8 mouse cellular contexts compared by ENCODE assay signal in genomic region chr1:52816232-52816891, GRCm38 (mm10). TPM values are rescaled to one million over a fixed set of nuclear protein-coding genes. Genes with fewer than 3 reads are reported as not detected.
A peak's percentile ranks its signal among the peaks of the same experiment; 100 is the strongest.
DNase-seq lines count a peak whose midpoint lies in the region; ATAC-seq lines count a peak whose summit lies in the region.

No protein-coding gene starts in this region.

- H3K27me3 ChIP-seq in heart, embryonic 15.5 days: no peaks in the 10 kb centered on the region
- H3K27me3 ChIP-seq in limb, embryonic 13.5 days: no peaks in the 10 kb centered on the region
- no peaks in the 10 kb centered on the region for H3K27me3 ChIP-seq in neural tube, embryonic 14.5 days (ENCODE audit: control insufficient read depth, insufficient read depth, low read length)

- WGBS in heart, embryonic 15.5 days: 44% methylated on average over 13 of the region's 13 CpGs
- WGBS in limb, embryonic 13.5 days: 48% methylated on average over 13 of the region's 13 CpGs
- 63% methylated on average over 13 of the region's 13 CpGs for WGBS in neural tube, embryonic 14.5 days

- ATAC-seq in heart, embryonic 15.5 days (replicated peaks; ENCODE audit: insufficient number of reproducible peaks, insufficient read depth, low FRiP score, low read depth): no peak
- ATAC-seq in limb, embryonic 13.5 days (ENCODE audit: low FRiP score, low read depth): peak; percentile 9; the same call in 1 of the 2 replicates
- ATAC-seq in neural tube, embryonic 14.5 days (ENCODE audit: low read depth): peak; percentile 35

- H3K4me2 ChIP-seq in heart, embryonic 15.5 days: peak overlapping the region; percentile 90
- peak overlapping the region; percentile 79 for H3K4me2 ChIP-seq in limb, embryonic 13.5 days (replicated peaks)
- peak overlapping the region; percentile 66 for H3K4me2 ChIP-seq in neural tube, embryonic 14.5 days (ENCODE audit: low read depth, low read length)

- H3K36me3 ChIP-seq in heart, embryonic 15.5 days: no peaks in the 10 kb centered on the region
- no peaks in the 10 kb centered on the region for H3K36me3 ChIP-seq in limb, embryonic 13.5 days
- H3K36me3 ChIP-seq in neural tube, embryonic 14.5 days (ENCODE audit: control insufficient read depth, insufficient read depth, low read length): no peaks in the 10 kb centered on the region

- peak overlapping the region; percentile 81; the same call in 1 of the 2 replicates for H3K9ac ChIP-seq in heart, embryonic 15.5 days
- peak overlapping the region; percentile 89; the same call in 1 of the 2 replicates for H3K9ac ChIP-seq in limb, embryonic 13.5 days
- H3K9ac ChIP-seq in neural tube, embryonic 14.5 days (replicated peaks; ENCODE audit: low read depth, low read length): no peak overlapping the region

- H3K4me1 ChIP-seq in heart, embryonic 15.5 days (replicated peaks): peaks cover 12% of the 10 kb centered on the region
- H3K4me1 ChIP-seq in limb, embryonic 13.5 days: peaks cover 27% of the 10 kb centered on the region
- H3K4me1 ChIP-seq in neural tube, embryonic 14.5 days (ENCODE audit: control insufficient read depth, insufficient read depth, low read length): peaks cover 11% of the 10 kb centered on the region; the same call in 1 of the 2 replicates

- H3K27ac ChIP-seq in heart, embryonic 15.5 days: peak overlapping the region; percentile 86; the same call in 1 of the 2 replicates
- no peak overlapping the region for H3K27ac ChIP-seq in limb, embryonic 13.5 days
- H3K27ac ChIP-seq in neural tube, embryonic 14.5 days (ENCODE audit: low read depth, low read length): peak overlapping the region; percentile 81

- H3K4me3 ChIP-seq in heart, embryonic 15.5 days: peak overlapping the region; percentile 82
- peak overlapping the region; percentile 72 for H3K4me3 ChIP-seq in limb, embryonic 13.5 days
- H3K4me3 ChIP-seq in neural tube, embryonic 14.5 days (ENCODE audit: low read depth, low read length): peak overlapping the region; percentile 55

- DNase-seq in gastrocnemius, postnatal 10 days: peak; percentile 11
- no peak for DNase-seq in gastrocnemius, adult 8-10 months (ENCODE audit: low spot score in 2 of 2)
- peak; percentile 43 to 52 for DNase-seq in cerebellum, postnatal 14 days
- DNase-seq in layer of hippocampus, adult 9-11 months: no peak
- DNase-seq in left cerebral cortex, adult 8-10 months (ENCODE audit: low spot score in 2 of 2): no peak

- H3K9me3 ChIP-seq in heart, embryonic 15.5 days (replicated peaks): no peaks in the 10 kb centered on the region
- H3K9me3 ChIP-seq in limb, embryonic 13.5 days: no peaks in the 10 kb centered on the region
- no peaks in the 10 kb centered on the region for H3K9me3 ChIP-seq in neural tube, embryonic 14.5 days (ENCODE audit: control insufficient read depth, low read length)

RNA-seq across cellular contexts. Expression of gene Inpp1, which starts 1.1 kb away (rescaled TPM):
- total RNA-seq in gastrocnemius, postnatal 10 days (2021): 10 to 100 TPM in 1 of 2 experiments, 1 to 10 TPM in 1; 9.8 to 10.1 TPM
- 1 to 10 TPM; 4.4 to 7.6 (median 6.5) TPM for total RNA-seq in gastrocnemius, adult 8-10 months (2022)
- 15.4 and 20.7 TPM in 2 replicates for polyA plus RNA-seq in heart, embryonic 15.5 days (2015; fragmentation: Nextera tagmentation; extraction: Ambion mirVana)
- polyA plus RNA-seq in limb, embryonic 13.5 days (2015; fragmentation: Nextera tagmentation; extraction: Ambion mirVana): 23.6 and 27.7 TPM in 2 replicates
- 34.0 and 35.2 TPM in 2 replicates for polyA plus RNA-seq in neural tube, embryonic 14.5 days (2014; fragmentation: Nextera tagmentation; extraction: Ambion mirVana)
- total RNA-seq in left cerebral cortex, adult 8-10 months (2022): 10 to 100 TPM; 33.6 to 39.4 (median 38.0) TPM

RNA-seq across cellular contexts. Expression of gene Hibch, which starts 28.4 kb away (rescaled TPM):
- total RNA-seq in gastrocnemius, postnatal 10 days (2021): 10 to 100 TPM; 29.2 to 35.5 TPM
- 10 to 100 TPM; 33.8 to 38.1 (median 36.5) TPM for total RNA-seq in gastrocnemius, adult 8-10 months (2022)
- polyA plus RNA-seq in heart, embryonic 15.5 days (2015; fragmentation: Nextera tagmentation; extraction: Ambion mirVana): 26.9 and 31.3 TPM in 2 replicates
- polyA plus RNA-seq in limb, embryonic 13.5 days (2015; fragmentation: Nextera tagmentation; extraction: Ambion mirVana): 25.8 and 27.2 TPM in 2 replicates
- polyA plus RNA-seq in neural tube, embryonic 14.5 days (2014; fragmentation: Nextera tagmentation; extraction: Ambion mirVana): 31.5 and 33.0 TPM in 2 replicates
- 10 to 100 TPM; 17.4 to 20.5 (median 18.5) TPM for total RNA-seq in left cerebral cortex, adult 8-10 months (2022)

Comparison
In these comparisons a context has a peak if more than half of its experiments do, and no peak if none do; other contexts are left out.
1. DNase-seq: peak in gastrocnemius, postnatal 10 days (single experiment) and cerebellum, postnatal 14 days (2 of 2); none in gastrocnemius, adult 8-10 months (0 of 2), layer of hippocampus, adult 9-11 months (single experiment) and left cerebral cortex, adult 8-10 months (0 of 2).
2. Peak in every context shown above with its lines, with median percentiles within 50 percentile points of each other: H3K4me2 ChIP-seq and H3K4me3 ChIP-seq.